Mouse (Mus musculus): ENCODE measurements around the gene Oas1a.
"Not testable (repeated sequence)": the region's sequence is repeated elsewhere in the genome, so short reads cannot be mapped to it uniquely, and the experiment has no call there.

The Oas1a gene

DNA sequence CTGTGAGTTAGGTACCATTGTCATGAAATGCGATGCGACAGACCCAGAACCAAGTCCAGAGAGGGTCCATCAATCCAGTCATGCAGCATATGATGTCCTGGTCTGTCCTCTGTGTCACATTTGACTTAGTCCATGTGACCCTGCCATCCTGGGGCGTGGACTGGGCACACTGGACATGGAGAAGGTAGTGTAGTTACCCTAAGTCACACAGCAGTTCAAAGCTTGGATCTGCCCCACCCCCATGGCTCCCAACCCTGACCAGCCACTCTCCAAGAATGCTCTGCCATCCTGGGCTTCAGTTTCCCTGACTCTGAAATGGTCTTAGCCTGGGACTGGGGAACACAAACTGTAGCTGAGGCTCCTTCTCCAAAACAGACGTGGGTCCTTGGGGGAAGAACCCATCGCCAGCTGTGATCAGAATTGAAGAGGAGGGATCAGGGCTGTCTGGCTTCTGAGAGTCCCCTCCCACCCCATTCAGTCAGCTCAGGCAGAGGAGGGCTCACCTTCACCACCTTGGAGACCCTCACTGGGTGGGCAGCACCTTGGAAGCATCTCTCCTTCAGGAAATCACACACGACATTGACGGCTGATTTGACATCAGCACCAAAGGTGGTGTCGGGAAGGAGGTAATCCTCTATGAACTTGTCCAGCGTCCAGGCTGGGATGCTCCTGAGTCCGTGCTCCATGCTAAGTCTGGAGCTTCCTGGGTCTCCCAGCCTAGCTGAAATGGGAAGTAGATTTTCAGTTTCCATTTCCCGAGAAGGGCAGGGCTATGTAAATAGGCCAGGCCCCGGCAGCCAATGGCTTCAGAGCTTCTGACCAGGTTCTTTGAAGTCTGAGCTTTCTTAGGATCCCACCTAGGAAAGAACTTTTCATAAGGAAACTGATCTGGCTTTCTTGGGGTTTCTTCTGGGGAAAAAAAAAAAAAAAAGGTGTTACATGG is at the start of gene Oas1a:
TSS of gene Oas1a (minus strand) at position 731 of the 943 bp plus-strand sequence.
- peak; percentile 34 to 51 for DNase-seq

DNA sequence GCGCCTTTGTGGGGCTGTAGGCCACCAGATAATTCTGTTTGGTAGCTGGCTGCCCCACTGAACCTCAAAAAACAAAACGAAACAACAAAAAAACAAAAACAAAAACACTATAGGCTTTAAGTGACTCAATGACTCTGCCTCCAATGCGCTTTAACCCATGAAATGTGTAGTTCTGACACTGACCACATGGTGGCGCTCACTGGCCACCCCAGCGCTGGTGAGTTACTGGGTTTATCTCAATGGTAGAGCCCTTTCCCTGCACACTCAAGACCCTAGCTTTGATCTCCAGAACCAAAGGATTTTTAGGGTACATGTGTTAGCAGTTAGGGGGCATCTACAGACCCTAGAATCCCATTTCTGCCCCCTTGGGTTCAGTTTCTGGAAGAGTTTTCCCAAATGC is 46.7 kb upstream of the Oas1a start:
- DNase-seq, result peak; percentile 30 to 39

DNA sequence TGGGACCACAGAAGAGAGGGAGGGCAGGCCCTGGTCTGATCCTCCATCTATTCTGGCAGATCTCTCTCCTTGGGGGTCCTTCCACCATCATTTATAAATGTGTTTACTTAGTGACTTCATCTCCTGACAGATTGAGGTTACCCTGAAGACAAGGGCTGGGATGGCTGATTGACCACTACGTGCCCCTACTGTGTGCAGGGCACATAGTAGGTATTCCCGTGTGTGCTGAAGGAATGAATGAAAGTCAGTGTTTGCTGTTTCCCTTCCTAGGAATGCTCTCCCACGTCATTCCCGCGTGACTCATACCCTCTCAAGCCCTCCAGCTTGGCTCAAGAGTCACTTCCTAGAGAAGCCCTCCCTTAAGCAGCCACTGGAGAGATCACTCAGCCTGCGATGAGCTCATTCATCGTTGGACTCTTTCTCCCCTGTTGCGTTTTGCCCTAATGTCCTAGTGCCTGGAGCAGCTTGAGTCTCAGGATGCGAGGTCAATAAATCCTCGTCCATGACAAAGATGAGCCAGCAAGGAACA is 45.0 kb upstream of the Oas1a start:
- no peak for DNase-seq

DNA sequence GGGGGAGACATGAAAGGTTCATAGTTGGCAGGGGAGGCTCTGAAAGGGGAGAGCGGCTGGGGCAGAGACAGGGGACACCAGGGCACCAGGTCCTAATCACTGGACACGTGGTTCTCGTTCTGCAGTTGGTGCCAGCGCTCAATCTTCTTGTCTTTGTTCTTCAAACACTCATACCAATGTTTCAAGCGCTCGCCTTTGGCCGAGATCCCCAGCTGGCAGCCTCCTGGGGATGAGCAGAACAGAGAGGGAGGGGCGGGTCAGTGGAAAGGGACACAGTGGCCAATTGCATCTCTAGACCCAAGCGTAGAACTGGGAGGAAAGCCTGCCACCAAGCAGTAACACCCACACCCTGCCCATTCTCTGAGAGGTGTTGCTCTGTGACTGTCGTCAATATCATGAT is 34.8 kb upstream of the Oas1a start:
- DNase-seq, result no peak

DNA sequence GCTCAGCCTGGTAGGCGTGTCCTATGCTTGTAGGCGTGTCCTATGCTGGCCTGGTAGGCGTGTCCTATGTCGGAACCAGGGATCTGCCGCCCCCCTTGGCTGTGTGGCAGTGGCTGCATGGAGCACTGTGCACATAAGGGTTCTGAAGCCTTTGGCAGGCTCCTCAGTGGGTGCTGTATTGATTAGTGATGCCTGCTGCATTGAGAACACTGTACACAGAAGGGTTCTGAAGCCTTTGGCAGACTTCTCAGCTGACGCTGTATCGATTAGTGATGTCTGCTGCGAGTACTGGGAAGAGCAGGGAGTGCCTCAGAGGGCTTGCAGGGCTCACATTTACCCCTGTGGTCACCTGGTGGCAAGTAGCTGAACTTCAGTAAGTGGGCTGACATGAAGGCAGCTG is 31.3 kb upstream of the Oas1a start:
- no peak for DNase-seq

DNA sequence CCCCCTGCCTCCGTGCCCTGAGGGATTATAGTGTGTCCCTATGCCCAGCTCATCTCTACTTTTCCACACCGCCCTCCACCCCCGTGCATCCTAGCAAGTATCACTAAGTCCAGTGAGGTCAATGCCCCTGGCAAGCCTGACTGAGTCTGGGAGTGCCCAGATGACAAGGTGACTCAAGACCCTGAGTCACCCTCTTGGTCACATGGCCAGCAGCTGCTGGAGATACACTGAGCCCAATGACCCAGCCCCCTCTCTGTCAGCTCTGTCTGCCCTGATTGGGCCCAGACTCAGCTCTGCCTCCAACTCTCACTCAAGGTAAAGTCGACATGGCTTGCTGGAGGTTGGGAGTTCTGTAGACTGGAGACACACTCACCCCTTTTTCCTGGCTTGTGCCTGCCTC is 30.5 kb upstream of the Oas1a start:
- DNase-seq, result peak in 1 of 2 experiments; percentile 3

DNA sequence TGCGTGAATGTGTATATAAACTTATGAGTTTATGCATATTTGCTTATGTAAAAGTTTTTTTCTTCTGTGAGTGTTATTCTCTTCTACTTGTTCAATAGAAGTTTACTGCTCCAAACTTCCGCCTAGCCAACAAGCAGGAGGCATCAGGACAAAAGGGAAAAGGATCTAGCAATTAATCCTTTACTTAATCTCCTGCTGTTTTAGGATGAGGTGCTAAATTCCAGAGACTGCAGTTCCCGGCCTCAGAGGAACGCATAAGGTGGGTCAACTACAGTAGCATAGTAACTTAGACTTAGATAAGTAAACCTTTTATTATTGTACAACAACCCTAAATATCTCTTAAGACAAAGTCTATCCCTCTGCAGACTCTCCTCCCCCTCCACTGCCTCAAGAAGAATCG is 26.6 kb upstream of the Oas1a start:
- DNase-seq, result no peak

DNA sequence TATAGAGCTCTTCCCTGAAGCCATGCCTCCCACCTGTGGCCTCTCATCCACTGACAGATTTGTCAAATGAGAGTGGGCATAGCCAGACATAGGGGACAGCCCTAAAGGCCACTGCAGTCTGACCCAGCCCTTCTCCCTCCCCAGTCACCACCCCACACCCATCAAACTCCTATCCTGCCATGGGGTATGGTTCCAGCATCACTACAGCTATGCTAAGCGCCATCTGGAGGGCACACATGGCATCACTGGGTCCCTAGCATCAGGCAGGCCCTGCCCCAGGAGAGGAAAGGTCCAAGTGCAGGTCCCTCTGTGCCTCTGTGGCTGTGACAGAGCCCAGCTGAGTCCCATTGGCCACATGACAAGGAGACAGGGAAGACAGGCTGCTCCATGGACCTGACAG is 19.7 kb upstream of the Oas1a start:
- DNase-seq, result peak in 1 of 2 experiments; percentile 11

DNA sequence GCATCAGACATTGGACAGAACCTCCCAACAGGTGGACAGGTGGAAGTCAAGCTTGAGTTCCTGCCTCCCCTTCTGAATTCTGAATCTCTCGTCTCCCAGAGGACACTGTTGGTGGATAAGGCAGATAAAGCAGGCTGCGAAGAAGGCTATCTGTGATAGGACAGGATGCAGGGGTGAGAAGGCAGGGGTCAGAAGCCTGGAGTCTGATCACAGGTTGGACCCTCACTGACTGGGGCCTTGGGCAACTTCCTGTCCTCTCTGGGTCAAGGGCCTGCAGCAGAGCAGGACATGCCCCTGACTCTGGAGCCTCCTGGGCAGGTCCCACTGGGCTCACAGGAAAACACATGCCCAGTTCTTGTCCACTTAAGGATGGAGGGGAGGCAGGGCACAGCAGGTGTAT is 19.0 kb upstream of the Oas1a start:
- DNase-seq, result not testable (repeated sequence)

DNA sequence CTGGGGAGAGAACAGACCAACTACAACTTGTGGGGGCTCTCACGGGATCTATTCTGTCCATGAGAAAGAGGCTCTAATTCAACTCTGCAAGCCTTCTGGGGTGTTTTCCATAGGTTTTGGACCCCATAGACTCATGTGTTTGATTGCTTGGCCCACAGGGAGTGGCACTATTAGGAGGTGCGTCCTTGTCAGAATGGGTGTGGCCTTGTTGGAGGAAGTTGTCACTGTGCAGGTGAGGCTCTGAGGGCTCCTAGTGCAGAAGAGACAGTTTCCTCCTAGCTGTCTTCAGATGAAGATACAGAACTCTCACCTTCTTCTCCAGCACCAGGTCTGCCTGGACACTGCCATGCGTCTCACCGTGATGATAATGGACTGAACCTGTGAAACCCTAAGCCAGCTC is 17.2 kb upstream of the Oas1a start:
- not testable (repeated sequence) for DNase-seq

DNA sequence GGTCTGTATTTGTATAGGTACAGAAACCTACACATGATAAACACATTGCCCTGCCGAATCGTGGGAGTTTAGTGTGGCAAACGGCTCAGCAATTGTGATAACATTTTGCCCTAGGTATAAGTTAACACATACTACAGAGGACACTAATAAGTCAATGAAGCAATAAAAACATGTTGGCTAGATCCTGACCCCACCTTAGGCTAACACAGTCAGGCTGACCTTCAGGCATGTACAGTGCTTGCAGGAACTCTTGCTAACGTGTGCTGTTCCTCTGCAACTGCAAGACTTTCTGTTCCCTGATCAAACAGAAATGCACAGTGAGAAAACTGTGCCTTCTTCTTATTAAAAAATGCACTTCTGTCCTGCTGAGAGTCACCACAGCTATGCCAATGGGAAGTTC is 16.6 kb upstream of the Oas1a start:
- DNase-seq, result no peak

DNA sequence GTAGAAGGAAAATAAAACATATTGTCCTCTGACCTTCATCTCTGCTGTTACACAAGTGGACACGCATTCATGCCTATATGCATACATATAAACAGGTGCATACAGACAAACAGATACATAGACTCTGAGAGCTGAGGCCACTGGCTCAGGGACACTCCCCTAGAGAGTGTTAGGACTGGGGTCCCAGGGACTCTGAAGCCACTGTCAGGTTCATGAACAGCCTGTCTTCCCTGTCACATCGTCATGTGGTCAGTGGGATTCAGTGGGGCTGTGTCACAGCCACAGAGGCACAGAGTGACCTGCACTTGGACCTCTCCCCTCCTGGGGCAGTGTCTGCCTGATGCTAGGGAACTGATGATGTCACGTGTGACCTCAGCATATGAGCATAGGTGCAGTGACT is 13.0 kb upstream of the Oas1a start:
- DNase-seq, result no peak

DNA sequence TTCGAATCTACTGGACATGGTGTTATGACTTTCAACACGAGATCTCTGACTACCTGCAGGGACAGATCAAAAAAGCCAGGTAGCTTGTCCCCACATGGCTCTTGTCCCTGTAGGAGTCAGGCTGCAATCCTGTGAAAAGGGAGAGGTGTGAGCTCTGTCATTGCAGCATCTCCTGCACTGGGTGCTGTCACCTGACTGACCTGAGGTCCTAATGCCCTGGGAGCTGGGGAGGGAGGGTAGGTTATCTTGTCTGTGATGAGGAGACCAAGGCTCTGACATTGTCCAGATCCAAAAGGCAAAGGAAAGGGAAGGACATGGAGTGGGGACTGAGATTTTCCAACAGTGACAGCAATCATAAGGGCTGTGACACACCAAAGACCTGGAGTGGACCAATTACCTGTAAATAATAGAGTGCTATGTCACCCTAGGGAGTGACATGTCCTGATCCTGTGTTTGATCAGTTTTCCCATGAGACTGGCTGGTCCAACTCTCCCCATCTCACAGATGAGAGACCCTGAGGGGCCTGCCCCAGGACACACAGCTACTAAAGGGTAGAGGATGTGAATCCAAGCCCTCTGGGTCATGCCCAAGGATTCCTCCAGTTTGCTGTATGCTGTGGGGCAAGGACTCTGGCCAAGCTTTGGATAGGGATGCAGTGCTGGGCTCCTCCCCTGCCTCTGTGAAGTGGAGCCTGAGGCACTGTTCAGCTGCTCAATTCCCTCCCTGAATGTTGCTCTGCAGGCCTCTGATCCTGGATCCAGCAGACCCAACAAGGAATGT is 12.0 kb upstream of the Oas1a start:
- not testable (repeated sequence) for DNase-seq

DNA sequence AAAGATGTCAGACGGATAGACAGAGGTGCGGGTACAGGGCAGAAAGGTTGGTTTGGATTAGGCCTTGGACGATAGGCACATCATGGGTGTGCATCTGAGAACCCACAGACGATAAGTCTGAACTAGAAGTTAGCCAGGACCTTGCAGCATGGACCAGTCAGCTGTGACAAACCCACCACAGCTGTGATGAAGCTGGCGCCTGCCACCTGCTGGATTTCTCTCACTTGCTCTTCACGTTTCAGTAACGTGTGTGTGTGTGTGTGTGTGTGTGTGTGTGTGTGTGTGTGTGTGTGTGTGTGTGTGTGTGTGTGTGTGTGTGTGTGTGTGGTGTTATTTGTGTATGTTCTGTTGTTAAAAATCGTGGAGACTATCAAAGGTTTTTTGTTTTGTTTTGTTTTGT is 6.9 kb upstream of the Oas1a start, which contains the start of gene Oas1d:
TSS of gene Oas1d (plus strand) at position 333 of the 400 bp plus-strand sequence.
- peak; percentile 26 to 51 for DNase-seq

DNA sequence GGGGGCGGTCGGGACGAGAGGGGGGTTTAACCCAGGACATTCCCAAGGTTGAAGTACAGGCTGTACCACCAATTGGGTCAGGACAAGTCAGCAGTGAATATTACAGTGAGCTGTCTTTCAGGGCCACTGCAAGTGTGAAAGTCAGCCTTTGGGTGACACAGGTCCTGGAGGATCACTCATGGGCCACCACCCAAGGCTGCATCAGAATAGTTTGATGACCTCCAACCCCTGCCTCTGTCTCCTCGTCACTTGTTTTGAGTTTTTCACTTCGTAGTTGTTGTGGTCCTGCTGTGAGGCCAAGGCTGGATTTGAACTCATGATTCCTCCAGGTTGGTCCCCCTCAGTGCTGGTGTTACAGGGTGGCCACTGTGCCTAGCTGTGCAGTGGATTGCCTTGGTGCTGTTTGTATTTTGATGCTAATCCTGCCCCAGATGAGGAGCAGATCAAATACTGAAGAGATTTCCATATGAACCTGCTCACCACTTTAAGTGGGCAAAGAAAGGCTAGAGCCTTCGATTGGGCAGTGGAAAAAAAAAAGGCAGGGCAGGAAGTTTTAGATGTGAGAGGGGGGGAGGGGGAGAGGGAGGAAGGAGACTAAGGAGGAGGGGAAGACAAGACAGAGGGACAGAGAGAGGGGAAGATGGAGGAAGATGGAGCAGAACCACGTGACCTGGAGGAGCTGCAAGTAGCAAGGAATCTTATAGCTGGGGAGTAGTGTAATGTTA is 1.0 kb upstream of the Oas1a start:
- DNase-seq, result no peak

DNA sequence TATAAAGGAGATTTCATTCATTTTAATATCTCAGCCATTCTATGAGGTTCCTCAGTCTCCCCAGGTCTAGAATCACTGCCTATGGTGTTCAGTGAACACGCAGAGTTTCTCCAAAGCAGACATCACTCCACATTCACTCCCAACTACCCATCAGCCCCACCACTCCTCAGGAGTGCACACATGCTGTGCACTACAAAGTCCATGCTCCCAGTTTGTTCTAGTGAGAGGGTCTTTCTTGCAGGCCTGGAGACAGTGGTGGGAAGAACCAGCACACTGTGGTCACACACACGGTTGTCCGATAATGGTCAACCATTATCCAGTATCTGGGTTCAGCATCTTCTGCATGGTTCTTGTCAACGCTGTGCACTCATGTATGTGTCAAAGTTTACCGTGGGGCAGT is 5.3 kb downstream of the Oas1a start:
- DNase-seq, result no peak

DNA sequence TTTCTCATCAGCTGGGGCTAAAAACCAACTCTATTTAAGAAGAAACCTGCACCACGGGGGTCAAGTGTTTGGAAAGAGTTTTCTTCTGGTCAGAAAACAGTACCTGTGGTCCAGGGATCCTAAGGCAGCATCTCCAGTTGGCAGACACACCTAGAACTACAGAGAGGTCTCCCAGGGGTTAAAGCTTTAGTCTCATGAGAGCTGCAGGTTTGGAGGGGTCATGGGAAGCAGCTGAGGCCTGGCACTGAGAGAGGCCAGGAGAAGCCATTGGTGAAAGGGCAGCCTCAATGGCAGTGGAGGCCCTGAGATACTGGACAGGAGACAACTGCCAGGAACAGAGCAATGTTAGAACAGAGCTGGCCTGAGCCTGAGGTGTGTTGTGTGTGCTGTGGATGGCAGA is 6.7 kb downstream of the Oas1a start:
- DNase-seq, result no peak

DNA sequence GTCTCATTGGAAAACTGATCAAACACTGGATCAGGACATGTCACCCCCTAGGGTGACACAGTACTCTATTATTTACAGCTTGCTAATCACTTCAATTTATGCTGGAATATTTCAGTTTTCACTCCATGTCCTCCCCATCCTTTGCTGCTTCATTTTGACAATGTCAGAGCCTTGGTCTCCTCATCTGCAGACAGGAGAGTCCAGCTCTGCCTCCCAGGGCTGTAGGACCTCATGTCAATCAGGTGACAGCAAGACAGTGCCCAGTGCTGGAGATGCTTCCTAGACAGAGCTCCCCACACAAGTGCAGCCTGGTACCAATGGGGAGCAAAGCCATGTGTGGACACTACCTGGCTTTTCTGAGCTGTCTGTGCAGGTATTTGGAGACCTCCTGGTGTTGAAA is 8.6 kb downstream of the Oas1a start:
- no peak for DNase-seq

DNA sequence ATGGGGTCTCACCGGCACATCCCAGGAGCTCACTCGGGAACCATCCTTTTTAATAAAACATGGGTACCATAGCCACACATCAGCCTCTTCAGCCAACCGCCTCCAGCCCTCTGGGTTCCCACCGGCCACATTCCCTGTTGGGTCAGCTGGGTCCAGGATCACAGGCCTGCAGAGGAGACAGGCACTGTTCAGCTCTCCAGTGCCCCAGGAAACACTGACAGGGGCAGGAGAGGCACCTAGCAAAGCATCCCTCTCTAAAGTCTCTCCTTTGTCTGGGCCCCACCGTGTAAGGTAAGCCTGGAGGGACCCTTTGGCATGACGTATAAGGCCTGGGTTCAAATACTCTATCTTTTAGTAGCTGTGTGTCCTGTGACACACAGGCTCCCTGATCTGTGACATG is 9.0 kb downstream of the Oas1a start:
- DNase-seq, result no peak

DNA sequence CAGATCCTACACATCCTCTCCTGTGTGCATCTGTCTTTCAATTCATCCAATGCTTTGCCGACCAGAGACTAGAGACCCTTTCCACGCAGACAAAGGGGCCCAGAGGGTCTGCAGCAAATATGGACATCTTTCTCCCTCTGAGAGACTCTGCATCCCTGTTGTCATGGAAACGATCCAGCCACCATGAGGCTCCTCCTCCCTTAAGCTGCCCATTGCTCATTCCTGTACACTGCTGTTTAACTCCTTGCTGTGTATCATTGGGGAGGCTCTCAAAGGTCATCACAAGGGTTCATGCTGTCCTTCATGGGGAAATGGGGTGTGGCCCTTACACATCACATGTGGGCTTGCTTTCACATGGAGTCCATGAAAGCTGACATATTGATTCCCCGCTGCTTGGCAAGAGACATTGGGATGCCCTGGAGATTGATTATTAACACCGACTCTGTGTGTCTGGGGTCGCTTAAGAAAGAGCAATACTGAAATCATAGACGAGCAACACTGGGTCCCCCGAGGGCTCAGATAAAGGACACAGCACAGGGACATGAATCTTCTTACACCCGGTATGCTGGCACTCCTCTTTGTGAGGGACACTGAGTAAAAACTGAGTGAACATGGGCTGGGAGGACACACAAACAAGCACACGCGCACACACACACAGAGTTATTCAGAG is 12.0 kb downstream of the Oas1a start:
- no peak for DNase-seq

DNA sequence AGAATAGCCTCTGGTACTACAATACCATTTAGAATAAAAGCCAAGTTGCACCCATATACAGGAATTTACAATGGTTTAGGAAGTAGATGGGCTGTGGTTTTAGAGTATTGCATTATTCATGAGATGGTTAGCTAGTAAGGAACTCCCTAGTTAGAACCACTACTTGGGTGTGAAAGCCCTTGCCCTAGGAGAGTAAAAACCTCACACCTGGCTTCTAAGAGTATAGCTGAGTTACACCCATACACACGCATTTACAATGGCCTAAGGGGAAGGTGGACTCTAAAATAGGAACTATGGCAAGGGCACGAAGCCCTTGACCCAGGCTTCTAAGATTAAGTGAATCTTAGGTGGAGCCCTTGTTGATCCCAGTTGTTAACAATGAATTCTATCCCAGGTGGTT is 12.6 kb downstream of the Oas1a start:
- DNase-seq, result not testable (repeated sequence)

DNA sequence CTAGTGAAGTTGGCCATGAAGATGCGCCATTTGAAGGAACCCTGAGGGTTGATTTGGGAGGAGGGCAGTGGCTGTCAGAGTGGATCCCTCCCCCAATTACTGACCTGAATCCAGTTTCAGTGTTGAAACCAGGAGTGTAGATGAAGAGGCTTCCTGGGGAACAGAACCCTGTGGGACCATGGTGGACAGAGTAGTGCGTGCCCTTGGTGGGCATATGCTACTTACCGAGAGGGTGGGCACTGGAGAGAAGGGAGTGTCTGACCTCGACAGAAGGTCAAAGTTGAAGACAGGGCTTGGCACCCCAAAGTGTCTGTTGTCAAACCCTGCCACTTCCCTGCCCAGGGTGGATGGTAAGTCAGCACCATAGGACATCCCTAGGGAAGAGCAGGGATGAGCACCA is 13.5 kb downstream of the Oas1a start:
- not testable (repeated sequence) for DNase-seq

Data from kidney, postnatal 4 days (tissue).